ENCODE assay signal across 18 mouse cellular contexts in genomic region chr5:47254835-47255369, GRCm38 (mm10).
A peak's percentile ranks its signal among the peaks of the same experiment; 100 is the strongest.
DNase-seq lines count a peak whose midpoint lies in the region; ATAC-seq and TF ChIP-seq lines count a peak whose summit lies in the region.
"Had no signal": no experiment of that assay in that cellular context is flagged by ENCODE, and none has a peak within 500 bp of the region (broad histone marks: within the 10 kb centered on the region; RNA-seq: fewer than 3 reads in every experiment).

No protein-coding gene starts in this region.

- no peaks in the 10 kb centered on the region for H3K4me1 ChIP-seq in forebrain, embryonic 16.5 days (replicated peaks; ENCODE audit: control insufficient read depth, insufficient read depth, low read length)
- no peaks in the 10 kb centered on the region for H3K4me1 ChIP-seq in forebrain, embryonic 15.5 days
- peaks cover 0 to 3% of the 10 kb centered on the region in 2 experiments; a peak in 1 of 4 replicates for H3K4me1 ChIP-seq in heart, embryonic 14.5 days (ENCODE audit: control insufficient read depth in 2 of 2, insufficient read depth in 2 of 2, low read length in 2 of 2)
- H3K4me1 ChIP-seq in midbrain, postnatal 0 days (ENCODE audit: insufficient read depth, low read length): no peaks in the 10 kb centered on the region
- H3K4me1 ChIP-seq in midbrain, embryonic 13.5 days (replicated peaks): no peaks in the 10 kb centered on the region
- H3K4me1 ChIP-seq: embryonic facial prominence, embryonic 13.5 days; hindbrain, embryonic 10.5 days; intestine, embryonic 15.5 days had no signal

- H3K9me3 ChIP-seq in forebrain, embryonic 16.5 days (ENCODE audit: control insufficient read depth, low read length): no peaks in the 10 kb centered on the region
- H3K9me3 ChIP-seq in forebrain, embryonic 15.5 days: no peaks in the 10 kb centered on the region
- H3K9me3 ChIP-seq in heart, embryonic 14.5 days (ENCODE audit: control insufficient read depth, low read length): no peaks in the 10 kb centered on the region
- H3K9me3 ChIP-seq in midbrain, postnatal 0 days (ENCODE audit: low read length): no peaks in the 10 kb centered on the region
- H3K9me3 ChIP-seq in midbrain, embryonic 13.5 days: no peaks in the 10 kb centered on the region
- H3K9me3 ChIP-seq: embryonic facial prominence, embryonic 13.5 days; hindbrain, embryonic 10.5 days; intestine, embryonic 15.5 days had no signal

- H3K36me3 ChIP-seq in forebrain, embryonic 16.5 days (ENCODE audit: control insufficient read depth, insufficient read depth): no peaks in the 10 kb centered on the region
- H3K36me3 ChIP-seq in forebrain, embryonic 15.5 days: no peaks in the 10 kb centered on the region
- H3K36me3 ChIP-seq in heart, embryonic 14.5 days (ENCODE audit: control insufficient read depth, insufficient read depth, low read length): no peaks in the 10 kb centered on the region
- H3K36me3 ChIP-seq in midbrain, postnatal 0 days (ENCODE audit: insufficient read depth, low read length): no peaks in the 10 kb centered on the region
- H3K36me3 ChIP-seq in midbrain, embryonic 13.5 days: no peaks in the 10 kb centered on the region
- H3K36me3 ChIP-seq: embryonic facial prominence, embryonic 13.5 days; hindbrain, embryonic 10.5 days; intestine, embryonic 15.5 days had no signal

- peak; percentile 67 for ATAC-seq in forebrain, embryonic 16.5 days
- ATAC-seq in forebrain, embryonic 15.5 days (replicated peaks): no peak
- ATAC-seq in heart, embryonic 14.5 days (ENCODE audit: insufficient number of reproducible peaks, insufficient read depth, low FRiP score, low read depth): peak; percentile 72
- peak; percentile 23; the same call in 1 of the 2 replicates for ATAC-seq in midbrain, postnatal 0 days (ENCODE audit: low FRiP score)
- ATAC-seq in midbrain, embryonic 13.5 days: no peak
- ATAC-seq: intestine, embryonic 15.5 days had no signal

- no peak overlapping the region for H3K27ac ChIP-seq in forebrain, embryonic 16.5 days (ENCODE audit: low read length)
- no peak overlapping the region for H3K27ac ChIP-seq in forebrain, embryonic 15.5 days (replicated peaks)
- H3K27ac ChIP-seq in heart, embryonic 14.5 days (replicated peaks in 1 of 2; ENCODE audit: control insufficient read depth in 1 of 2, insufficient read depth in 1 of 2, low read depth in 2 of 2, low read length in 2 of 2): peak overlapping the region in 1 of 2 experiments; percentile 37; a peak in 1 of 4 replicates
- H3K27ac ChIP-seq in midbrain, postnatal 0 days (ENCODE audit: low read depth, low read length): no peak overlapping the region
- H3K27ac ChIP-seq in midbrain, embryonic 13.5 days: no peak overlapping the region
- H3K27ac ChIP-seq: embryonic facial prominence, embryonic 13.5 days; hindbrain, embryonic 10.5 days; hindbrain, embryonic 14.5 days; intestine, embryonic 15.5 days had no signal

- no peak overlapping the region for H3K4me2 ChIP-seq in forebrain, embryonic 16.5 days (ENCODE audit: low read length)
- H3K4me2 ChIP-seq in forebrain, embryonic 15.5 days (replicated peaks): no peak overlapping the region
- no peak overlapping the region for H3K4me2 ChIP-seq in heart, embryonic 14.5 days (ENCODE audit: low read length)
- no peak overlapping the region for H3K4me2 ChIP-seq in midbrain, postnatal 0 days (ENCODE audit: low read depth, low read length, poor library complexity, severe bottlenecking)
- H3K4me2 ChIP-seq in midbrain, embryonic 13.5 days (replicated peaks): no peak overlapping the region
- H3K4me2 ChIP-seq: embryonic facial prominence, embryonic 13.5 days; hindbrain, embryonic 14.5 days; intestine, embryonic 15.5 days had no signal

- no peak for TF ChIP-seq CTCF in midbrain, postnatal 0 days (IDR thresholded peaks at IDR 0.05)

- DNase-seq in heart, adult 18-20 months: no peak
- no peak for DNase-seq in midbrain, postnatal 0 days (ENCODE audit: low spot score)
- no peak for DNase-seq in thymus, adult 18-20 months
- DNase-seq: adrenal gland, postnatal 10 days; cerebellum, adult 18-20 months; cerebellum, adult 9-11 months; cerebellum, postnatal 36 days; gastrocnemius, postnatal 10 days; heart, postnatal 14 days; kidney, adult 18-20 months had no signal

- H3K9ac ChIP-seq in forebrain, embryonic 16.5 days (replicated peaks; ENCODE audit: low read depth, low read length): no peak overlapping the region
- no peak overlapping the region for H3K9ac ChIP-seq in forebrain, embryonic 15.5 days (replicated peaks)
- H3K9ac ChIP-seq in heart, embryonic 14.5 days (ENCODE audit: low read length): no peak overlapping the region
- no peak overlapping the region for H3K9ac ChIP-seq in midbrain, postnatal 0 days (replicated peaks; ENCODE audit: low read length, poor library complexity, severe bottlenecking)
- H3K9ac ChIP-seq in midbrain, embryonic 13.5 days (replicated peaks): no peak overlapping the region
- H3K9ac ChIP-seq: embryonic facial prominence, embryonic 13.5 days; hindbrain, embryonic 14.5 days; intestine, embryonic 15.5 days had no signal

- no peak overlapping the region for H3K4me3 ChIP-seq in forebrain, embryonic 16.5 days (replicated peaks; ENCODE audit: low read length)
- no peak overlapping the region for H3K4me3 ChIP-seq in forebrain, embryonic 15.5 days
- no peak overlapping the region for H3K4me3 ChIP-seq in heart, embryonic 14.5 days (ENCODE audit: control insufficient read depth in 1 of 2, insufficient read depth in 1 of 2, low read depth in 1 of 2, low read length in 2 of 2)
- H3K4me3 ChIP-seq in midbrain, postnatal 0 days (ENCODE audit: low read depth, low read length): no peak overlapping the region
- H3K4me3 ChIP-seq in midbrain, embryonic 13.5 days (replicated peaks): no peak overlapping the region
- H3K4me3 ChIP-seq: embryonic facial prominence, embryonic 13.5 days; hindbrain, embryonic 10.5 days; intestine, embryonic 15.5 days had no signal

- H3K27me3 ChIP-seq in forebrain, embryonic 16.5 days (replicated peaks; ENCODE audit: control insufficient read depth, insufficient read depth, low read length): no peaks in the 10 kb centered on the region
- H3K27me3 ChIP-seq in forebrain, embryonic 15.5 days: no peaks in the 10 kb centered on the region
- no peaks in the 10 kb centered on the region for H3K27me3 ChIP-seq in heart, embryonic 14.5 days (ENCODE audit: control insufficient read depth, insufficient read depth, low read length)
- H3K27me3 ChIP-seq in midbrain, postnatal 0 days (ENCODE audit: insufficient read depth, low read length): no peaks in the 10 kb centered on the region
- H3K27me3 ChIP-seq in midbrain, embryonic 13.5 days: no peaks in the 10 kb centered on the region
- H3K27me3 ChIP-seq: embryonic facial prominence, embryonic 13.5 days; intestine, embryonic 15.5 days had no signal

Comparison
In these comparisons a context has a peak if more than half of its experiments do, and no peak if none do; other contexts are left out.
1. ATAC-seq: peak in forebrain, embryonic 16.5 days (single experiment), heart, embryonic 14.5 days (single experiment) and midbrain, postnatal 0 days (single experiment); none in forebrain, embryonic 15.5 days (single experiment) and midbrain, embryonic 13.5 days (single experiment).